Mouse (Mus musculus): ENCODE data around the gene 4930563M21Rik.
A peak's percentile ranks its signal among the peaks of the same experiment; 100 is the strongest.
"Not testable (repeated sequence)": the region's sequence is repeated elsewhere in the genome, so short reads cannot be mapped to it uniquely, and the experiment has no call there.

Gene 4930563M21Rik

DNA sequence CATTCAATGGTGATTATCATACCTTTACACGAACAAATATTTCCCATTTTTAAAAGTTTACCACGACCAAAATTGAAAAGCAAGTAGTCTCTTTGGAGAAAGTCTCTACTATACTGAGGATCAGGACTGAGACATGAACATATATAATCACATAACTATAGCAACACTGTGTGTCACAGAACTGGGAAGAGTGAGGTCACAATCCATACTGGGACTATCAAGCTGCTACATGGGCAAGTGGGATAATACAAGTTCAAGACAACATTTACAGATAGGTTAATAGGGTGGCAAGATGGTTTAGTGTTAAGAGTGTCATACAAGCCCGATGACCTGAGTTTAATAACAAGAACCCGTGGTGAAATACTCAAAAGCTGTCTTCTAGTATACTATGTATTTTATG is at the start of gene 4930563M21Rik:
4930563M21Rik (minus strand) TSS at position 101 of the 400 bp plus-strand sequence.
- no peak for DNase-seq

DNA sequence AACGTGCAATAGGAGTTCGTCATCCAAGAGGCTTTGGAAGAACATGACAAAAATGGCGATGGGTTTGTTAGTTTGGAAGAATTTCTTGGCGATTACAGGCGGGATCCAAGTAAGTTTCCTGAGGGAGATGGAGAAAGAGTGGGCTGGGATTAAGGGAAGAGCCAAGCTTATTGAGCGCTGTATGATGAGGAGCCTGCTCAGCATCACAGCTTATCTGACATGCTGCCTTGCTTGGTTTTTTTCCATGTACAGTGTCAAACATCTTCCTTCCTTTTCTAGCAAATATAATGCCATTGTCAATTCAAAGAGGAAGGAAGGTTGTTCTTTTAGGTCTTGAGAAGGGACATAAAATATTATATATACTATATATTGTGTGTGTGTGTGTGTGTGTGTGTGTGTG is 45.8 kb upstream of the 4930563M21Rik start:
- DNase-seq: no peak

GRCm38 (mm10) chr9:56053796-56054195 is 43.4 kb upstream of the 4930563M21Rik start:
- DNase-seq: no peak

DNA sequence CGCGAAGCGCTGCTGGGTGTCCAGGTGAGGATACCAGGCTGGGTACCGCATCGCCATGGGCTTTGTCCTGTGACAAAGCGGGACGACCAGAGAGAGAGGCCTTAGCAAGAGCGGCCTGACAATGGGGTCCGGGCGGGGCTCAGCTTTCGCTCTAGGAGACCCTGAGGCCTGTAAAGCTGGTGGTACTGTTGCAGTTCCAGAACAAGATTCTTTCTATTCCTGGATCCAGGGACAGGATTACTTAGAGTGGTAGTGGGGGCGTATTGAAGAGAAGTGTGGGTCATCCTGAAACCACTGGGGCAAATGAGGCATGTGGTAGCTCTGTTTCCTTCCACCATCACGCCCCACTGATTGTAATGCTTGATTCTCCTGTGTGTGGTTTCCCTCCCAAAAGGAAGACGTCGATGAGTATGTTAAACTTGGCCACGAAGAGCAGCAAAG is 31.9 kb upstream of the 4930563M21Rik start:
- DNase-seq: no peak

DNA sequence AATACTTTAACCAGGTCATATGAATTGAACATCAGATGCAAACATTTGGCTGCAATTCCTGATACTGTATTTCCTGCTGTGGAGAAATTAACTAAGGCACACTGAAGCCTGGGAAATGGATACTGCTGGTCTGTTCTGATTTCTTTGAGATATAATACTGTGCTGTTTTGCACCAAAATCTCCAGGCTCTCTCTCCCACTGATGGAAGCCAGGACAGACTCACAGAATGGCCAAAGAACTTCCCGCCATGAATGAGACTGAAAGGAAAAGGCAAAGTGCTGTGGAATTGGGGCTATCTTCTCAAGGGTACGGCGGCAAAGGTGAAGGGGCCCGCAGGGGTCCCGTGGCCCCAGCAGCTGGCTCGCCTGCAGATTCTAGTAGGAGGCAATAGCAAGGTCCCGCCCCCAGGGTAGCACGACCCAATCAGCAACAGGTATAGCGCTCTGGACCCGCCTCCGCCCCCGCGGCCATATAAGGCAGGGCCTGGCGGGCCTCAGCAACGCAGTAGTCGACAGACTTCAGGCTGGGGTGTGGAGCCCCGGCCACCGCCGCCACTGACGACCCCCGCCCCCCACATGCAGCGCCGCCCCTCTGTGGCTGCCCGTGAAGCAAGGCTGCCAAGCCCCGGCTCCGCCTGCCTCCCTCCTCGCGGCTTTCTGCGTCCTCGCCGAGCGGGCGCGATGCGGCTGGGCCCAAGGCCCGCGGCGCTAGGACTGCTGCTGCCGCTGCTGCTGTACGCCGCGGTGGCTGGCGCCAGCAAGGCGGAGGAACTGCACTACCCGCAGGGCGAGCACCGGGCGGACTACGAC is 31.2 kb upstream of the 4930563M21Rik start, which contains the start of gene Rcn2:
Rcn2 (plus strand) TSS at position 474 of the 809 bp plus-strand sequence.
- peak; percentile 95 to 96 for DNase-seq

GRCm38 (mm10) chr9:56032219-56032618 is 21.9 kb upstream of the 4930563M21Rik start:
- DNase-seq: no peak

- DNase-seq: no peak
Measured at GRCm38 (mm10) chr9:56027292-56027691, 16.9 kb upstream of the 4930563M21Rik start.

- DNase-seq: no peak
Measured at GRCm38 (mm10) chr9:56024772-56025171, 14.4 kb upstream of the 4930563M21Rik start.

DNA sequence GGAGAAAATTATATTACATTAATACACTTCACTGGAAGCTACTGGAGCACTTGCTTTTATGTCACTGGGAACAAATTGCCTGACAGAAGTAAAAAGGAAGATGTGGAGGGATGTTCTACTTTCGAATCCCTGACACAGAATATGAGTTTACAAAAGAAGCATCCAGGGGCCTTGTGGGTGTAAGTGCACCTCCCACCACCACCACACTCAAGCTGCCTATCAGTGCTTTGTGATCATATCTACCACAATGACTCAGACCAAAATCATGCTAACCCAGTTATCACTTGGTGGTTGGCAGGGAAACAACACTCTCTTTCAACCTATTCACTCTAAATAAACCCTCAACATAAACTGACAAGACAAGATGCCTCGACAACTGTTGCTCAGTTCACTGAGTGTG is 5.7 kb downstream of the 4930563M21Rik start:
- not testable (repeated sequence) for DNase-seq

- peak in 1 of 2 experiments; percentile 15 for DNase-seq
Measured at GRCm38 (mm10) chr9:55946819-55947218, 63.5 kb downstream of the 4930563M21Rik start.

GRCm38 (mm10) chr9:55941356-55941755 is 69.0 kb downstream of the 4930563M21Rik start:
- no peak for DNase-seq

DNA sequence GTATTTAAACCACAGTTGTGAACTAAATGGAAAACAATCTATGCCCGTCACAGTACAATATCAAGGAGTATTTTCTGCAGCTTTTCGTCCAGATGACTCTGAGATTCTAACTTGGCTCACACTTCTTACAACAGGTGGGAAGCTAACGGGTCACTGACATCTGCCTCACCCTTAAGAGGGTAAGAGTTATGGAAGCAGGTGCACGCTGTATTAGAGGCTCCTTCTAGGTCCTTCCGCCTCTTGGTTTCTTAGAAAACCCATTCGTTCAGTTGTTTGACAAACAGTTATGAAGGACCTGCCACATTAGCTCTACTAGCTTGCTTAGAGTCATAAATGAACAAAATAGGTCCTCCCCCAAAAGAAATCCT is 71.7 kb downstream of the 4930563M21Rik start:
- DNase-seq: no peak

GRCm38 (mm10) chr9:55937664-55938617 is 72.4 kb downstream of the 4930563M21Rik start, which contains the start of gene Scaper:
Gene Scaper, minus strand, starts transcription at chr9:55938119.
- peak; percentile 83 to 86 for DNase-seq

- no peak for DNase-seq
Measured at GRCm38 (mm10) chr9:55937224-55937663, 73.1 kb downstream of the 4930563M21Rik start.

- no peak for DNase-seq
Measured at GRCm38 (mm10) chr9:55932482-55932881, 77.9 kb downstream of the 4930563M21Rik start.

- DNase-seq: no peak
Measured at GRCm38 (mm10) chr9:55918579-55918978, 91.8 kb downstream of the 4930563M21Rik start.

- no peak for DNase-seq
Measured at GRCm38 (mm10) chr9:55916751-55917150, 93.6 kb downstream of the 4930563M21Rik start.
